Mouse (Mus musculus) ES-E14 (cell line): ENCODE measurements around the gene Rasgef1b. TPM values are rescaled to one million over a fixed set of nuclear protein-coding genes. Genes with fewer than 3 reads are reported as not detected.

ENCODE experiments used
- DNase-seq: peaks from one replicate; pipeline ENCODE4 v3.0.0-alpha.2; 2013; ENCODE audit warnings: low read depth, low spot score
- H3K27ac ChIP-seq: 2 replicates; pipeline ENCODE4 v1.5.1; 2012; ENCODE audit warnings: low read depth, mild to moderate bottlenecking, low read length, moderate library complexity, mixed read lengths; ENCODE audit not compliant: poor library complexity, insufficient read depth, severe bottlenecking
- H3K36me3 ChIP-seq: 2 replicates; pipeline ENCODE4 v1.6.1; 2012; ENCODE audit warnings: mild to moderate bottlenecking, low read length, moderate library complexity, mixed read lengths; ENCODE audit not compliant: control insufficient read depth, poor library complexity, insufficient read depth, severe bottlenecking
- H3K4me1 ChIP-seq, 2 experiments: fragments of 150-350 bp in 1 of 2; sonication (generic) in 1 of 2; 2 replicates each; pipeline ENCODE4 v1.6.1; 2012; ENCODE audit warnings: low read length in 2 of 2, mild to moderate bottlenecking in 1 of 2, mixed read lengths in 1 of 2; ENCODE audit not compliant: control insufficient read depth in 2 of 2, insufficient read depth in 2 of 2, poor library complexity in 1 of 2
- H3K4me3 ChIP-seq, 2 experiments: fragments of 150-350 bp in 1 of 2; sonication (generic) in 1 of 2; 2 replicates each; pipeline ENCODE4 v1.5.1; 2012; ENCODE audit warnings: low read length in 2 of 2, low read depth in 1 of 2, mild to moderate bottlenecking in 1 of 2, mixed read lengths in 1 of 2; ENCODE audit not compliant: insufficient read depth in 1 of 2, poor library complexity in 1 of 2, severe bottlenecking in 1 of 2
- H3K9ac ChIP-seq: 2 replicates; pipeline ENCODE4 v1.6.1; 2012; ENCODE audit warnings: low read depth, mild to moderate bottlenecking, low read length, mixed read lengths; ENCODE audit not compliant: poor library complexity, insufficient read depth, severe bottlenecking
- H3K9me3 ChIP-seq: fragments of 150-350 bp; sonication (generic); 2 replicates; pipeline ENCODE4 v1.6.1; 2012; ENCODE audit warnings: low read depth, mild to moderate bottlenecking, low read length; ENCODE audit not compliant: control insufficient read depth, insufficient read depth
- CHD2 ChIP-seq: IDR thresholded peaks from 2 replicates; pipeline ENCODE4 v1.6.1; 2014; ENCODE audit warnings: mild to moderate bottlenecking, low read depth, low read length, inconsistent platforms
- HCFC1 ChIP-seq: IDR thresholded peaks from 2 replicates; pipeline ENCODE4 v1.6.1; 2012; ENCODE audit warnings: low read length, inconsistent platforms, borderline replicate concordance; ENCODE audit not compliant: insufficient read depth
- MAFK ChIP-seq: IDR thresholded peaks from 2 replicates; pipeline ENCODE4 v1.6.1; 2014; ENCODE audit warnings: mild to moderate bottlenecking, low read depth, low read length, inconsistent platforms; ENCODE audit not compliant: insufficient read depth
- ZC3H11A ChIP-seq: IDR thresholded peaks from 2 replicates; pipeline ENCODE4 v1.6.1; 2012; ENCODE audit warnings: low read depth, mild to moderate bottlenecking, inconsistent platforms, low read length, borderline replicate concordance
- ZNF384 ChIP-seq: IDR thresholded peaks from 2 replicates; pipeline ENCODE4 v1.6.1; 2012; ENCODE audit warnings: low read depth, low read length, inconsistent platforms
- in situ Hi-C, 2 experiments: fragments of 600-800 bp; cut with MboI; formaldehyde crosslinking; loops; one replicate each; pipeline ENCODE4 v1.15.1; 2025; ENCODE audit warnings: low sequenced_read_pairs in 2 of 2, inconsistent platforms in 1 of 2; ENCODE audit not compliant: unreplicated experiment in 2 of 2
- total RNA-seq: library from RNA; depleted of rRNA; stranded (reverse); fragments of 300-350 nt; gene quantifications from 2 replicates; pipeline ENCODE4 v1.2.3, GENCODE M21; 2012

The Rasgef1b gene
- total RNA-seq, 1 experiment = 2.8 TPM

DNA sequence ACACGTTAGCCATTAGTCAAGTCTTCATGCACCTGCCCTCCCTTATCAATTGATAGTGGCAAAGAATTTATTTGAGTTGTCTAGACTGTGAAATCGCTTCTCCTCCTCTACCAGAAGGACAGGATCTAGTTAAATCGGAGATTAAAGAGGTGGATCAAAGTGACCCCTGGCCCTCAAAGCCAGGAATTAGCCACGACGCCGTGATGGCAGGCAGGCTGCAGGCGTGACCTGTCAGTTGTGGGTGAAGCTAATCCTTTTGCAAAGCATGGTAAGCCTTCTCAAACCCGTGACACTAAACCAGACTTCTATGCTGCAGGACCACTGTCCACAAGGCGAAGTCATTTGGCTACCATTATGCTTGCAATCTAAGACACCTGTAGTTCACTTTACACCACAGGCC lies 170.6 kb downstream of the Rasgef1b start:
- Histone ChIP-seq H3K9me3 (no peaks in the 10 kb centered on the region), H3K36me3 (no peaks in the 10 kb centered on the region), H3K4me3 (no peak overlapping the region), H3K27ac (no peak overlapping the region), H3K9ac (no peak overlapping the region), H3K4me1 (no peaks in the 10 kb centered on the region; a peak in 1 of 4 replicates)
- in situ Hi-C loops = loop anchor here in 1 of 2 experiments (25.0 kb wide), 1 partner anchor 329 kb away; no protein-coding TSS in a partner anchor
- no peak for TF ChIP-seq ZC3H11A
- TF ChIP-seq ZNF384 = no peak
- no peak for TF ChIP-seq CHD2
- TF ChIP-seq MAFK = no peak
- TF ChIP-seq HCFC1 = no peak
- no peak for DNase-seq

DNA sequence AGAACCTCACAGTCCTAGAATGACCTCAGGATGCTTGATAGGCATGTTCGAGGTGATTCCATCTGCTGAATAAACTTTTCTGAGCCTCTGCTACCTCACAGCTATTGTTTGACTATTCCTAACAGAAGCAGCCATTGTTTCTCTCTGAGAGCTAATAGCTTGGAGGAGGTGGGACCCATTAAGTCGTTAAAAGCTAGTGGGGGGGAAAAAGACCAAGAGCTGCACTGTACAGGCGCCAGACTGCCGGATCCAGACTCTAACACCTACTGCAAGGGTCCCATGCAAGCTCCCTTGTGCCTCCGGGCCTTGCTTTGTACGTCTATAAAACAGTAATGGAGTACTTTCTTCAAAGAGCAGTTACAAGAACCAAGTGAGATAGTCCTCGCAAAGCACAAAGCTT lies 176.2 kb downstream of the Rasgef1b start:
- Histone ChIP-seq H3K27ac (no peak overlapping the region), H3K4me1 (no peaks in the 10 kb centered on the region; a peak in 1 of 4 replicates), H3K9me3 (no peaks in the 10 kb centered on the region), H3K9ac (no peak overlapping the region), H3K4me3 (no peak overlapping the region), H3K36me3 (no peaks in the 10 kb centered on the region)
- in situ Hi-C loops = loop anchor here in 1 of 2 experiments (25.0 kb wide), 1 partner anchor 335 kb away; no protein-coding TSS in a partner anchor
- peak; percentile 51 for DNase-seq
- no peak for TF ChIP-seq HCFC1
- TF ChIP-seq MAFK = no peak
- TF ChIP-seq ZNF384 = no peak
- TF ChIP-seq CHD2 = no peak
- no peak for TF ChIP-seq ZC3H11A

DNA sequence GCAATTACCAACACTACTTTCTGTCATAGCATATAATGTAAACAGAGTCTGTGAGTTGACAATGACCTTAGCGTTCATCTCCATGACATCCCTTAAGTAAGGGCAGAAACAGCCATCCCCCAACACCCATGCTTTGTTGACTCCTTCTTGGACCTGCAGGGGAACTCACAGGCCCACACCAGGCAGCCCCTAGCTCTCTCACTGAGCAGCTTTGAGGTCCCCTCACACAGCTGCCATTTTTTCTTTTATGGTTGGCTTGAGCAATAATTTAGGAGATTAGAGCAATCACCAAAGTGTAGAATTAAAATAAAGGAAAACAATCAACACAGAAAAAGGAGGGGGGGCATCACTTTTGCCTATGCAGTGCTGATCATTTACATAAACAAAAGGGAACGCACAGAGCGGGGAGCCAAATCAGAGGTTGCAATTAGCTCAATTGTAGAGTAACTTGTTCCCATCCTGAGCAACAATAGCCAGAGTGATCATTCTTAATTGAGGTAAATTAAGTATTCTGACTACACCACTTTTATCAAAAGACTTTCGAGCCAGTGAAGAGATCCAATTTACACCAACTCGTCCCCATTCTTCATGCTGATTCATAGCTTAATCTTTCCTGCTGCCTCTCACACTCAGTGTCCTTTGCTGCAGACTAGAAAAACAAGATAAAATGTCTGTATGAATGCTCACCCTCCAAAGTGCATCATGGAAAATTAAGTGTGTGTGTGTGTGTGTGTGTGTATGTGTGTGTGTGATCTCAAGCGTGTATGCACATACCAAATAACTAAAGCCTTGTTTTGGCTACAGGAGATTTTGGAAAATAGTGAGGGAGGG lies 184.0 kb downstream of the Rasgef1b start:
- no peak for DNase-seq
- in situ Hi-C loops = no loop called here
- TF ChIP-seq ZNF384 (no peak), MAFK (no peak), CHD2 (no peak), HCFC1 (no peak), ZC3H11A (no peak)
- H3K4me1 ChIP-seq = no peaks in the 10 kb centered on the region
- H3K4me3 ChIP-seq = no peak overlapping the region
- no peaks in the 10 kb centered on the region for H3K9me3 ChIP-seq
- no peaks in the 10 kb centered on the region for H3K36me3 ChIP-seq
- no peak overlapping the region for H3K27ac ChIP-seq
- no peak overlapping the region for H3K9ac ChIP-seq

DNA sequence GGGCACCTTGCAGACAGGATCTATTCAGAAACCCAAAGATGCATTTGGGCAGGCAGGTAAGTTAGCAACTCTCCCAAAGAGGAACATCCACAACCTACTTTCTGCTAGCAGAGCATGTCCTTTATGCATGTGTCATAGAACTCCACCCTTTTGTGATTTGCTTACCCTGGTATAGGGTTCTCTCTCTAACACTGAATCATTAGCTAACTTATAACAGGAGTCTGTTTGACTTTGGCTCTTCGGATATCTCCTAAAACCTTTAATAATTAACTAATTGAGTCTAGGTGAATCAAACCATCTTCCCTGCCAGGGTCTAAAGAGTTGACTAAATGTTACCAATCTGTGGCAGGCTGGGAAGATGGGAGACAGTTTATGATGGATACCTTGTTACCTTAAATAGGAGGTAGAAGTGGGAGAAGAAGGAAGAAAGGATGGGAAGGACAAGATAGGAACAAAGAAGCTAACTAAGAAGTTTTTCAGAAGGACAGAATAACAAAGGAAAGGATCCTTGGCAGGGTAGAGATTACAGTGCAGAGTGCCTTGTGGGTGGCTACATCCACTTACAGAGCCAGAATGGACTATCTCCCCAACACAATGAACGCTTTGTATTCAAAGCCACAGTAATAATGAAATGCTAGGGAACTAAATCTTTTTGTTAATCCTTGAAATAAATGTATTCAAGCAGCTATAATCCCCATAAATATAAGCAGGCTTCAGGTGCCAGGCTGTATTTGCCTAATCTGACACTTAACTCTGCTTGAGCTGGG lies 186.7 kb downstream of the Rasgef1b start:
- Histone ChIP-seq H3K27ac (no peak overlapping the region), H3K4me3 (no peak overlapping the region), H3K36me3 (no peaks in the 10 kb centered on the region), H3K9me3 (no peaks in the 10 kb centered on the region), H3K4me1 (no peaks in the 10 kb centered on the region), H3K9ac (no peak overlapping the region)
- no peak for DNase-seq
- in situ Hi-C loops = no loop called here
- no peak for TF ChIP-seq HCFC1
- no peak for TF ChIP-seq CHD2
- TF ChIP-seq ZC3H11A = no peak
- TF ChIP-seq ZNF384 = no peak
- no peak for TF ChIP-seq MAFK
